Mouse (Mus musculus): ENCODE data around the gene Nova2. TPM values are rescaled to one million over a fixed set of nuclear protein-coding genes. Genes with fewer than 3 reads are reported as not detected.

Gene Nova2
- polyA plus RNA-seq (2012; rRNA removed) = 22.3 and 23.3 TPM in 2 replicates

DNA sequence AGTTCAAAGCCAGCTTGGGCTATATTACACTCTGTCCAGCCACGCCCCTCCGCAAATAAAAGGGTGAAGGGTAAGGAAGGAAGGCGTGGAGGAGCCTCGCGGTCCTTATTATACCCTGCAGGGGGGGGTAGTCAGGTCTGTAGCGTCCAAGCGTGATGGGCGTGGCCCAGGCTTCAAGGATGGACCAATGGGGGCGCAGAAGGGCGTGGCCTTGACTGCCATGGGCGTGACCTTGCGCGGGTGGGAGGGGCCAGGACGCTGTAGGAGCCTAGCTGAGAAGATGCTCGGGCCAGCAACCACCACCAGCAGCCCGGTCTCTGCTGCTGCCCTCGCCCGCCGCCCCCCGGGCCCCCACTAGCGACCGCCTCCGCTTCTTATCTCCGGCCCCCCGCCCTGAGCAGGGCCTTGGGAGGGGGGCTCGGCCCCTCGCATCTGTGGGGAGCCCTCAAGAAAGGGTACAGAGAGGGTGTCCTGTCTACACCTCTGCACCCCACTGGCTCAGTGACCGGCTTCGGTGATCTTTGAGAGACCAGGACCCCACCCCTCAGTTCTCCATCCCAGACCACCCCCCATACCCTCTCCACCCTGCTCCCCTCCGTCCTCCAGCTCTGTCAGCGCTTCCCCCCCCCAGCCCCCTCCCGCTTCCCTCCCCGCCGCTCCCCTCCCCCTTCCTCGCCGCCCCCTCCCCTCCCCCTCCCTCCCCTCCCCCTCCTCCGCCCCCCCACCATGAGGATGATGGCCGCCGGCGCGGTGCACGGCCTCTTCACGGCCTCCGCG is at the start of gene Nova2:
Nova2 (plus strand) TSS at position 727 of the 777 bp plus-strand sequence.
- Histone ChIP-seq H3K4me1 (ENCODE audit: control insufficient read depth, insufficient read depth, low read length) (peaks cover 13% of the 10 kb centered on the region), H3K27ac (ENCODE audit: insufficient read depth, low read length) (peak within 1 kb of the TSS; percentile 63), H3K4me3 (ENCODE audit: insufficient read depth, low read length) (peak within 1 kb of the TSS; percentile 99)
- TF ChIP-seq CTCF (IDR thresholded peaks at IDR 0.05; ENCODE audit: extremely low read depth, insufficient read depth, low read length) (no peak), POLR2A (IDR thresholded peaks at IDR 0.05; ENCODE audit: extremely low read depth, insufficient read depth, low read length) (peak; percentile 82)

DNA sequence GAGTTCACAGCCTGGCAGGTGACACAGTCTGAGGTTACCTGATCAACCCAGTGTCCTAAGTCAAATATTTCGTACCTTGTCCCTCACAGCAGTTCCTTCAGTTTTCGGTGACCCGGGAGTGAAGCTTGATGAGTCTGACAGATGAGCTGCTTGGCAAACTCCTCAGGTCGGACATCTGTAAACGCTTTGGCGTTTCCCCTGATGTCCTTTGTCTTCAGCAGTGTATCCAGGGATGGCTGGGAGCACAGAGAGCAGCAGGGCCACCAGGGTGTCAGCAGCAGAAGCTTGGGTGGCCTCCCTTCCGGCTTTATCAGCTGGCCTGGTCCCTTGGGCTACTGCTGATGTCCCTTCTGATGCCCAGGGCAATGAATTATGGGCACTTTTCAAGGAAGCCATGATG is 47.0 kb upstream of the Nova2 start:
- TF ChIP-seq POLR2A (IDR thresholded peaks at IDR 0.05; ENCODE audit: extremely low read depth, insufficient read depth, low read length) (no peak), CTCF (IDR thresholded peaks at IDR 0.05; ENCODE audit: extremely low read depth, insufficient read depth, low read length) (no peak)
- H3K4me1 ChIP-seq (ENCODE audit: control insufficient read depth, insufficient read depth, low read length) = no peaks in the 10 kb centered on the region
- H3K27ac ChIP-seq (ENCODE audit: insufficient read depth, low read length) = no peak overlapping the region
- H3K4me3 ChIP-seq (ENCODE audit: insufficient read depth, low read length) = no peak overlapping the region

GRCm38 (mm10) chr7:18883991-18884744 is 41.5 kb upstream of the Nova2 start:
- TF ChIP-seq POLR2A (IDR thresholded peaks at IDR 0.05; ENCODE audit: extremely low read depth, insufficient read depth, low read length) = peak; percentile 39; the same call in 1 of the 2 replicates
- TF ChIP-seq CTCF (IDR thresholded peaks at IDR 0.05; ENCODE audit: extremely low read depth, insufficient read depth, low read length) = no peak
- peak overlapping the region; percentile 23; the same call in 1 of the 2 replicates for H3K27ac ChIP-seq (ENCODE audit: insufficient read depth, low read length)
- peak overlapping the region; percentile 8; the same call in 1 of the 2 replicates for H3K4me3 ChIP-seq (ENCODE audit: insufficient read depth, low read length)
- no peaks in the 10 kb centered on the region for H3K4me1 ChIP-seq (ENCODE audit: control insufficient read depth, insufficient read depth, low read length)

DNA sequence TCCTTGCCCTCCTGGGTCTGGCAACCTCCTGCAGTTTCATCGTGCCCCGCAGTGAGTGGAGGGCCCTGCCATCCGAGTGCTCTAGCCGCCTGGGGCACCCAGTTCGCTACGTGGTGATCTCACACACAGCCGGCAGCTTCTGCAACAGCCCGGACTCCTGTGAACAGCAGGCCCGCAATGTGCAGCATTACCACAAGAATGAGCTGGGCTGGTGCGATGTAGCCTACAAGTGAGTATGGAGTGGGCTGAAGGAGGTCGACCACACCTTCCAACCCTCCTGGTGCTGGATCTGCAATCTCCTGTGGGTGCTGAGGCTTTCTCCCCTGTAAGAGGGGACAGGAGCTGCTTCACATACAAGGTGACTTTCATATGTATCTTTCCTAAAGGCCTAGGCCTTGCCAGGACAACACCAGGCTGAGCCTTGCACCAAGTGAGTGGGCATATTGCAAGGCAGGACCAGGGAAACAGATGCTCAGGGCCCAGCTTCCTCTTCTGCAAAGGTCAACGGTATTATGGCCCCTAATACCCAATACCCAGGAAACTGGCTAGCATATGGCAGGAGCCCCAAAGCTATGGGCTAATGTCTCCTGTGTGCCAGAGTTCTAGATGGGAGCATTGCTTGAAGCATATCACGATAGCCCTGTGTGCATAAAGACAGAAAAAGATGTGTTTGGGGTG is 40.8 kb upstream of the Nova2 start:
- peak overlapping the region; percentile 8; the same call in 1 of the 2 replicates for H3K4me3 ChIP-seq (ENCODE audit: insufficient read depth, low read length)
- H3K27ac ChIP-seq (ENCODE audit: insufficient read depth, low read length) = no peak overlapping the region
- no peaks in the 10 kb centered on the region for H3K4me1 ChIP-seq (ENCODE audit: control insufficient read depth, insufficient read depth, low read length)
- no peak for TF ChIP-seq POLR2A (IDR thresholded peaks at IDR 0.05; ENCODE audit: extremely low read depth, insufficient read depth, low read length)
- no peak for TF ChIP-seq CTCF (IDR thresholded peaks at IDR 0.05; ENCODE audit: extremely low read depth, insufficient read depth, low read length)

DNA sequence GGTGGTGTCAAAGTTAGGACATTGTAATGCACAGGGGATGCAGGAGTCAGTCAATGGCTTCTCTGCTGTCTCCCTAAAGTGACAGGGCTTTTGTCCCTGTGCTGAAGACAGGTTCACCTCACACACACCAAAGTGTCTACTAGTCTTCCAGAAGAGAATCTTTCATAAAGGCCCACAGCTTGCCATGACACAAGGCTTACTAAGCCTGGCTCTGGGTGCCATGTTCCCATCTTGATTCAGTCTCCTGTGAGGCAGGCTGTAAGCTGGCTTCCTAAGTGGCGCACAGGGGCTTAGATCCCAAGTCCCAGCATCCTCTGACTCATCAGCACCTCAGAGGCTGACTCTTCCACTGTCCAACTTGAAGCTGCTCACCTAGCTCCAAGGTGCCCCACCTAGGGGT is 38.7 kb upstream of the Nova2 start:
- TF ChIP-seq POLR2A (IDR thresholded peaks at IDR 0.05; ENCODE audit: extremely low read depth, insufficient read depth, low read length) = no peak
- no peak for TF ChIP-seq CTCF (IDR thresholded peaks at IDR 0.05; ENCODE audit: extremely low read depth, insufficient read depth, low read length)

DNA sequence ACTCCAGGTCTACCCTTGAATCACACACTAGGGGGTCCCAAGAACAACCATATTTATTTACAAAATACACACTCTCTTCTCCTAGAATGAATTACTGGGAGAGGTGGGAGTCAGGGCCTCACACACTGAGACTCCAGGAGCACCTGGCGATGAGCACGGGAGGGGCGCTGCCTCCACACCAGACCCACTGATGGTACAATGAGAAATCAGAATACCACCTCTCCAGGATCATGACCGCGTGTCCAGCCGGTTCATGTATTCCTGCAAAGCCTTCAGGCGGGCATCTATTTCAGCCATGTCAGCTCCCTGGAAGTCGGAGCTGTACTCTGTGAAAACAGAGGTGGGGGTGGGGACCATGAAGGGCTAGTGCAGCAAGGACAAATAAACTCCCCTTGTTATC is 34.8 kb upstream of the Nova2 start:
- no peak overlapping the region for H3K27ac ChIP-seq (ENCODE audit: insufficient read depth, low read length)
- no peaks in the 10 kb centered on the region for H3K4me1 ChIP-seq (ENCODE audit: control insufficient read depth, insufficient read depth, low read length)
- H3K4me3 ChIP-seq (ENCODE audit: insufficient read depth, low read length) = no peak overlapping the region
- TF ChIP-seq POLR2A (IDR thresholded peaks at IDR 0.05; ENCODE audit: extremely low read depth, insufficient read depth, low read length) = no peak
- TF ChIP-seq CTCF (IDR thresholded peaks at IDR 0.05; ENCODE audit: extremely low read depth, insufficient read depth, low read length) = no peak

More for the DNA sequence above, 38.7 kb upstream of the Nova2 start:
- no peaks in the 10 kb centered on the region for H3K4me1 ChIP-seq (ENCODE audit: control insufficient read depth, insufficient read depth, low read length)
- H3K4me3 ChIP-seq (ENCODE audit: insufficient read depth, low read length) = no peak overlapping the region
- no peak overlapping the region for H3K27ac ChIP-seq (ENCODE audit: insufficient read depth, low read length)

- no peak overlapping the region for H3K27ac ChIP-seq (ENCODE audit: insufficient read depth, low read length)
- peak; percentile 63 for TF ChIP-seq CTCF (IDR thresholded peaks at IDR 0.05; ENCODE audit: extremely low read depth, insufficient read depth, low read length)
- 0 out of 2 replicates have a peak, but pooled peaks have one; percentile 12 for TF ChIP-seq POLR2A (IDR thresholded peaks at IDR 0.05; ENCODE audit: extremely low read depth, insufficient read depth, low read length)
- peaks cover 1% of the 10 kb centered on the region; the same call in 1 of the 2 replicates for H3K4me1 ChIP-seq (ENCODE audit: control insufficient read depth, insufficient read depth, low read length)
- H3K4me3 ChIP-seq (ENCODE audit: insufficient read depth, low read length) = peak overlapping the region; percentile 46
Observed at GRCm38 (mm10) chr7:18891872-18892599, 33.7 kb upstream of the Nova2 start.

- TF ChIP-seq POLR2A (IDR thresholded peaks at IDR 0.05; ENCODE audit: extremely low read depth, insufficient read depth, low read length) (no peak), CTCF (IDR thresholded peaks at IDR 0.05; ENCODE audit: extremely low read depth, insufficient read depth, low read length) (no peak)
- H3K4me3 ChIP-seq (ENCODE audit: insufficient read depth, low read length) = peak overlapping the region; percentile 46
- no peak overlapping the region for H3K27ac ChIP-seq (ENCODE audit: insufficient read depth, low read length)
- peaks cover 1% of the 10 kb centered on the region; the same call in 1 of the 2 replicates for H3K4me1 ChIP-seq (ENCODE audit: control insufficient read depth, insufficient read depth, low read length)
Observed at GRCm38 (mm10) chr7:18893009-18893408, 32.7 kb upstream of the Nova2 start.
